Mouse (Mus musculus): Measurements from ENCODE around the gene Aar2.

Gene Aar2

GRCm38 (mm10) chr2:156566512-156566911 is 19.1 kb downstream of the Aar2 start:
- no peak for DNase-seq (ENCODE audit: low read depth, low spot score)

- DNase-seq (ENCODE audit: low read depth, low spot score) = no peak
Observed at GRCm38 (mm10) chr2:156568647-156569046, 21.3 kb downstream of the Aar2 start.

- DNase-seq (ENCODE audit: low read depth, low spot score) = no peak
Observed at GRCm38 (mm10) chr2:156569261-156569660, 21.9 kb downstream of the Aar2 start.

- DNase-seq (ENCODE audit: low read depth, low spot score) = no peak
Observed at GRCm38 (mm10) chr2:156571521-156571920, 24.1 kb downstream of the Aar2 start.

GRCm38 (mm10) chr2:156576850-156577587 is 29.6 kb downstream of the Aar2 start:
- no peak for DNase-seq (ENCODE audit: low read depth, low spot score)

- no peak for DNase-seq (ENCODE audit: low read depth, low spot score)
Observed at GRCm38 (mm10) chr2:156580507-156580906, 33.1 kb downstream of the Aar2 start.

GRCm38 (mm10) chr2:156581244-156581643 is 33.9 kb downstream of the Aar2 start:
- no peak for DNase-seq (ENCODE audit: low read depth, low spot score)

- no peak for DNase-seq (ENCODE audit: low read depth, low spot score)
Observed at GRCm38 (mm10) chr2:156582887-156583286, 35.5 kb downstream of the Aar2 start.

GRCm38 (mm10) chr2:156584154-156584796 is 36.9 kb downstream of the Aar2 start:
- no peak for DNase-seq (ENCODE audit: low read depth, low spot score)

GRCm38 (mm10) chr2:156584797-156585471 is 37.5 kb downstream of the Aar2 start:
- DNase-seq (ENCODE audit: low read depth, low spot score) = no peak

- no peak for DNase-seq (ENCODE audit: low read depth, low spot score)
Observed at GRCm38 (mm10) chr2:156589481-156589880, 42.1 kb downstream of the Aar2 start.

- DNase-seq (ENCODE audit: low read depth, low spot score) = no peak
Observed at GRCm38 (mm10) chr2:156594987-156595490, 47.7 kb downstream of the Aar2 start.

- no peak for DNase-seq (ENCODE audit: low read depth, low spot score)
Observed at GRCm38 (mm10) chr2:156602581-156602980, 55.2 kb downstream of the Aar2 start.

GRCm38 (mm10) chr2:156603671-156604070 is 56.3 kb downstream of the Aar2 start:
- DNase-seq (ENCODE audit: low read depth, low spot score) = no peak

GRCm38 (mm10) chr2:156605144-156605543 is 57.8 kb downstream of the Aar2 start:
- no peak for DNase-seq (ENCODE audit: low read depth, low spot score)

- DNase-seq (ENCODE audit: low read depth, low spot score) = no peak
Observed at GRCm38 (mm10) chr2:156605971-156606370, 58.6 kb downstream of the Aar2 start.

GRCm38 (mm10) chr2:156613081-156613540 is 65.7 kb downstream of the Aar2 start:
- peak; percentile 34 for DNase-seq (ENCODE audit: low read depth, low spot score)

- DNase-seq (ENCODE audit: low read depth, low spot score) = no peak
Observed at GRCm38 (mm10) chr2:156613541-156614257, 66.3 kb downstream of the Aar2 start, which contains the start of gene Dlgap4. TSS of gene Dlgap4 (plus strand) at chr2:156613705.

- no peak for DNase-seq (ENCODE audit: low read depth, low spot score)
Observed at GRCm38 (mm10) chr2:156614258-156614556, 66.8 kb downstream of the Aar2 start.

- no peak for DNase-seq (ENCODE audit: low read depth, low spot score)
Observed at GRCm38 (mm10) chr2:156614661-156615654, 67.6 kb downstream of the Aar2 start.

GRCm38 (mm10) chr2:156616513-156616912 is 69.1 kb downstream of the Aar2 start:
- no peak for DNase-seq (ENCODE audit: low read depth, low spot score)
